Mouse (Mus musculus) cortical plate, adult 2 months (tissue): ENCODE data around the gene Gbgt1.

Experiments
- CTCF ChIP-seq: fragments of 200-500 bp; IDR thresholded peaks from 2 replicates; pipeline ENCODE4 v1.5.1; 2011; ENCODE audit warnings: mild to moderate bottlenecking, control low read depth, low read length; ENCODE audit not compliant: insufficient read depth; ENCODE audit errors: extremely low read depth
- POLR2A ChIP-seq: fragments of 200-500 bp; IDR thresholded peaks from 2 replicates; pipeline ENCODE4 v1.6.1; 2011; ENCODE audit warnings: mild to moderate bottlenecking, low read length, control low read depth; ENCODE audit not compliant: insufficient read depth; ENCODE audit errors: extremely low read depth

GRCm38 (mm10) chr2:28517206-28517909, 20.7 kb downstream of the Gbgt1 start:
- TF ChIP-seq CTCF (peak; percentile 74), POLR2A (no peak)
